ENCODE assay signal across 28 mouse cellular contexts in the genomic region with DNA sequence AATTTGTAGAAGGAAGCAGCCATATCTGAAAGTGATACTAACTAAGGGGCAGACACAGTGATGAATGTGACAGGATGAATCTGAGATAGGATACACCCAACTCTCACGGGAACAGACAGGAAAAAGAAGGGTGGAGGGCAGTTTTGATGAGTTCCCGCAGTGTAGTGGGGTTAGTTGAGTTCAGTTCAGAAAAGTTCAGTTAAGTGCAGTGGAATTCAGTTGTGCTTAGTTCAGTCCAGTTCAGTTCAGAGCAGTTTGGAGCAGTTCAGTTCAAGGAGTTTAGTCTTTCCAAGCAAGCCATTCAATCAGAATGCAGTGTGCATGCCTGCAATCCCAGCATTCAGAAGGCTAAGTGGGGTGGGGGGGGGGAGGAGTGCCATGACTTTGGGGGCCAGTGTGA. TPM values are rescaled to one million over a fixed set of nuclear protein-coding genes. Genes with fewer than 3 reads are reported as not detected.
"Had no signal": no experiment of that assay in that cellular context is flagged by ENCODE, and none has a peak within 500 bp of the region (broad histone marks: within the 10 kb centered on the region; RNA-seq: fewer than 3 reads in every experiment).

No protein-coding gene starts in this region.

- H3K9me3 ChIP-seq: embryonic facial prominence, embryonic 10.5 days; embryonic facial prominence, embryonic 12.5 days; embryonic facial prominence, embryonic 13.5 days; embryonic facial prominence, embryonic 15.5 days; forebrain, embryonic 10.5 days; forebrain, embryonic 12.5 days; forebrain, embryonic 13.5 days; forebrain, embryonic 15.5 days had no signal

- H3K27me3 ChIP-seq: embryonic facial prominence, embryonic 12.5 days; embryonic facial prominence, embryonic 13.5 days; embryonic facial prominence, embryonic 15.5 days; forebrain, embryonic 12.5 days; forebrain, embryonic 13.5 days; forebrain, embryonic 15.5 days had no signal

- ATAC-seq: forebrain, embryonic 13.5 days; forebrain, embryonic 14.5 days; forebrain, embryonic 15.5 days; forebrain, embryonic 16.5 days; forebrain, postnatal 0 days had no signal

- H3K36me3 ChIP-seq: embryonic facial prominence, embryonic 10.5 days; embryonic facial prominence, embryonic 12.5 days; embryonic facial prominence, embryonic 13.5 days; embryonic facial prominence, embryonic 15.5 days; forebrain, embryonic 10.5 days; forebrain, embryonic 12.5 days; forebrain, embryonic 15.5 days had no signal

- H3K4me3 ChIP-seq: embryonic facial prominence, embryonic 10.5 days; embryonic facial prominence, embryonic 12.5 days; embryonic facial prominence, embryonic 13.5 days; embryonic facial prominence, embryonic 15.5 days; erythroblast, embryonic 14.5 days; forebrain, embryonic 10.5 days; forebrain, embryonic 12.5 days; forebrain, embryonic 13.5 days; forebrain, embryonic 15.5 days; gastrocnemius, adult 2 months; heart, adult 2 months had no signal

- H3K9ac ChIP-seq: embryonic facial prominence, embryonic 12.5 days; embryonic facial prominence, embryonic 13.5 days; embryonic facial prominence, embryonic 15.5 days; forebrain, embryonic 12.5 days; forebrain, embryonic 13.5 days; forebrain, embryonic 15.5 days; forebrain, postnatal 0 days had no signal

- H3K4me2 ChIP-seq: embryonic facial prominence, embryonic 12.5 days; embryonic facial prominence, embryonic 13.5 days; embryonic facial prominence, embryonic 15.5 days; forebrain, embryonic 12.5 days; forebrain, embryonic 13.5 days; forebrain, embryonic 15.5 days had no signal

- DNase-seq: cerebellum, adult 9-10 months; cerebellum, adult 9-11 months; cerebellum, postnatal 14 days; cerebellum, postnatal 25 days; cerebellum, postnatal 36 days; embryo, embryonic 11 days; forebrain, postnatal 0 days; gastrocnemius, adult 2 months; gastrocnemius, postnatal 10 days; gastrocnemius, postnatal 14 days; gastrocnemius, postnatal 25 days; gastrocnemius, postnatal 36 days; heart, adult 11 months; heart, adult 18-20 months; heart, adult 2 months had no signal

- H3K27ac ChIP-seq: embryonic facial prominence, embryonic 10.5 days; embryonic facial prominence, embryonic 12.5 days; embryonic facial prominence, embryonic 13.5 days; embryonic facial prominence, embryonic 15.5 days; forebrain, embryonic 10.5 days; forebrain, embryonic 12.5 days; forebrain, embryonic 13.5 days; forebrain, embryonic 15.5 days; gastrocnemius, adult 2 months; heart, adult 2 months had no signal

- H3K4me1 ChIP-seq: forebrain, embryonic 12.5 days; forebrain, embryonic 13.5 days; forebrain, embryonic 15.5 days had no signal

RNA-seq across cellular contexts. Expression of gene Col1a1, which starts 34.8 kb away (rescaled TPM):
- total RNA-seq: common myeloid progenitor, adult 5-6 weeks; granulocyte monocyte progenitor cell, adult 5-6 weeks had no signal
